Mouse (Mus musculus): ENCODE data around the gene Dpp6.

Dpp6 gene

GRCm38 (mm10) chr5:27348181-27349095 lies 531.4 kb downstream of the Dpp6 start:
- no peak for DNase-seq (ENCODE audit: extremely low read depth, low read depth, low spot score)

GRCm38 (mm10) chr5:27357630-27358029 lies 540.6 kb downstream of the Dpp6 start:
- no peak for DNase-seq (ENCODE audit: extremely low read depth, low read depth, low spot score)

DNA sequence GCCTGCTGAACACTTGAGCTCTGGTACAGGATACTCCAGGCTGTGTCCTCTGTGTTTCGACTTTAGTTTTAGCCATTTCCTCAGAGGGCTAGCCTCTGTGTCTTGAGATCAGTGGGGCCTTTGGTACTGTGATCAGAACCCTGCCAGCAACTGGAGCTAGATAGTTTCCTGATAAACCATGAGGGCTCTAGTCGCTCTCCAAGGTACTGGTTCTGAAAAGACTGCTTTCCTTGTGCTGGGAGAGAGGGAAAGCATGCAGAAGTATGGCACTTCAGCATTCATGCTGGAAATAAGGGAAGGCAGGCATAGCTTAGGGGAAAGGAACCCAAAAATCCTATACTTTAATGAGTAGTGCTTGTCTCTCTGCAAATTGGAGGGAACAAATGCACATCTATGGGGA lies 548.9 kb downstream of the Dpp6 start:
- no peak for DNase-seq (ENCODE audit: extremely low read depth, low read depth, low spot score)

- DNase-seq (ENCODE audit: extremely low read depth, low read depth, low spot score), result no peak
Measured at GRCm38 (mm10) chr5:27370814-27371213, 553.8 kb downstream of the Dpp6 start.

GRCm38 (mm10) chr5:27373931-27374330 lies 556.9 kb downstream of the Dpp6 start:
- no peak for DNase-seq (ENCODE audit: extremely low read depth, low read depth, low spot score)

DNA sequence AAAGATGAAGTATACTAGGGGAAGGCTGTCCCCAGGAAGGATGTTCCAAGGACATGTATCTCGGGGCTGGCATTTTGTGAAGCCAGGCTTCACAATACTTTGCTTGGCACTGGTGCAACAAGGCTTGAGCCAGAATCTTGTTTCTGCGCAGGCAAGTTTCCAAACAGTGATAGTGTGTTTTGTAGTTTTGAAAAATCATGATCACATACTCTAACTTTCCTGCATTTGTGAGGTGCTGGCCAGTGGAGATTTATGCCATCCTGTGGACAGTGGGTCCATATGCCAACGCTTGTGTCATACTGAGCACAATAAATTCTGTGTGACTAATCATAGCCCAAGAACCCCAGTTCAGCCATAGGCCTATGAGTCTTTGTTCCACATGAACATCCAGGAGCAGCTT lies 558.8 kb downstream of the Dpp6 start:
- no peak for DNase-seq (ENCODE audit: extremely low read depth, low read depth, low spot score)

DNA sequence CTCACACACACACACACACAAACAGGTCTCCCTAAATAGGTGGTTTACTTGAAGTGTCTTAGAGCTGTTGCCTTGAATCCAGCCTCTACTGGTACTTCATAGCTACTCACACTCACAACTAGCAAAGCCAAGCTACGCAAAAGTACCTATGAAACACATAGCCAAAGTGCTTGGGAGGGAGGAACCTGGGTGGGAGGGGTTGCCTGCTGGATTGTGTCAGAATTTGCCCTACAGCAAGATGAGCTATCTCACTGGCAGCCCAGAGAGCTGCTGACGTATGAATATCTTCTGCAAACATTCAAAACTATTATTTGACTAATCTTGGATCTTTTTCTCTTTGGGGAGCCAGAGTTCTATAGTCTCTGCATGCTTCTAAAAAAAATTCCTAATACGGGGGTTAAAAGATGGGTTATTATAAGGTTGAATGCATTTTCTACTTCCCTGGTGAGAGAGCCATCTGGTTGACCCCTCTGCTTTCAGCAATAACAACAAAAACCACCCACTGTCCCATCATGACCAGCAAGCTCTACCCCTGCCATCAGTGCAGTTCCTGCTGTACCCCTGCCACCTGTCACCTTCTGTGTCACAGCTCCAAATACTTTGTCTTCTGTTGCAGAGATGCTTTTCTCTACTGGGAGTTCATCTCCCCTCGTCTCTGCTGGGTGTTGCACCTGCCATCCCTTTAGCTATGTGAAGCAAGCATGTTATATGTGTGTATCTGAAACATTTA lies 563.8 kb downstream of the Dpp6 start:
- DNase-seq (ENCODE audit: extremely low read depth, low read depth, low spot score), result no peak

- no peak for DNase-seq (ENCODE audit: extremely low read depth, low read depth, low spot score)
Measured at GRCm38 (mm10) chr5:27398371-27398770, 581.4 kb downstream of the Dpp6 start.

- no peak for DNase-seq (ENCODE audit: extremely low read depth, low read depth, low spot score)
Measured at GRCm38 (mm10) chr5:27399111-27399510, 582.1 kb downstream of the Dpp6 start.

DNA sequence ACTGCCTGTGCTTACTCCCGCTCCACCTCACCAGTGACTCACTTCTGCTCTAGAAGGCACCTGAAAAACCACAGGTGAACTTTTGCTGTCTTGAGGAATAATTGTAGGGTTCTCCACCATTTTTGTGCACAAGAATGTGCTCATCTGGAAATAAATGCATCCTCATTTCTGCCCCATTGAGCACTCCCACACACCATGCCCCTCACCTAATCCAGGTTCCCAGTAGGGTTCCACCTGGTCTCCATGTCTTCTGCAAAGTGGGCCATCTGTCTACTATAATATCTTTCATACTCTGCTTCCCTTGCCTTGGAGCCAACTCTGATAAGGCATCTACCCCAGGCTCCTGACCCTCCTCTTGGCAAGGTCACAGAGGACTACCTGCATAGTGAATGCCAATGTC lies 585.6 kb downstream of the Dpp6 start:
- no peak for DNase-seq (ENCODE audit: extremely low read depth, low read depth, low spot score)

DNA sequence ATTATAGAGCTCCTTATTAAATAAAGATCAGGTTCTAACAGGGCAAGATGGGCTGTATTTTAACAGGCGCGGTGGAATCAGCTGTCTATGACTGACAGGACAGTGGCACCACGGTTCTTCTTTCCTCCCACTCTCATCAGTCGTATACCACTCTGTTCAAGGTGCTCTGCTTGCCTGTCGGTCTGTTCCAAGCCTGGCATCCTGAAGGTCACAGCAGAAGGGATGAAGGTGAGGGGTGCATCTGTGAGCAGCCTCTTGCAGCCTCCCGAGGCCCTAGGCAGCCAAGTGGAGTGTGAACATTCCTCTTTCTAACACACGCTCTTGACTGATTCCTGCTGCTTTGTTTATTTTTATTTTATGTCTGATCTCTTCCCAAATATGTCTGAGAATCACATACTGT lies 591.9 kb downstream of the Dpp6 start:
- no peak for DNase-seq (ENCODE audit: extremely low read depth, low read depth, low spot score)

- DNase-seq (ENCODE audit: extremely low read depth, low read depth, low spot score), result peak; percentile 28
Measured at GRCm38 (mm10) chr5:27413023-27413422, 596.0 kb downstream of the Dpp6 start.

DNA sequence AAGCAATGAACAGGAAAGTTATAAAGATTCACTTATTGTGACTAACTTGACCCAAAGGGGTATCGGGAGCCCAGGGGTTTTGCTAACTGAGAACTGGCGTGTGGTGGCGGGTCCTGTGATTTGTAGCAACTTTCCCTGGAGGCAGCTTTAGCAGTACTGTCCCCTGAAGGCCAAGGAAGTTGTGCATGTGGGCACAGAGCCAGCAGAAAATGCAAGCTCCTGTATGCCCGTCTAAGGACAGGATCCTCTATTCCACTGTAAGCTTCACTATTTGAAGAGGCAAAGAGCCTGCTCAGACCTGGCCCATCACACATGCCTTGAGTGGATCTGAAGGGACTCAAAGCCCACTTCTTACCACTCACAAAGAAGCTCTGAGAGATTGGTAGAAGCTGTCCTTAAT lies 598.5 kb downstream of the Dpp6 start:
- DNase-seq (ENCODE audit: extremely low read depth, low read depth, low spot score), result no peak

GRCm38 (mm10) chr5:27416571-27416970 lies 599.6 kb downstream of the Dpp6 start:
- DNase-seq (ENCODE audit: extremely low read depth, low read depth, low spot score), result no peak

DNA sequence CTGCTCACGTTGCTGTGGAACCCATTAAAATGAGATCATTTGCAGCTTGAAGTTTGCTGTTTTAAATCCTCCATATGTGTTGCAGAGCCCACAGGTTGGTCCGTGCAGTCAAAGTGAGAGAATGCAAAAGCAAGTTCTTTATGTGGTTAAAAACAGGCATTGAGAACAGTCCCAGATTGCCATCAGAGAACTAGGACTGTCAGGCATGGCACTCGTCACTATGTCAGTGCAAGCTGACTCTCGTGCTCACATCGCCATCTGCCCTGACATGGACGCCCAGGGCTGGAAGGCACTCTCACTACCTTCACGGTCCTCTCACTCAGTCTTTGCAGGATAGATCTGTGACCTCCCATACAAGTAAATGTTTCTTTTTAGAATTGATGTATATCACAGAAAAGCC lies 600.4 kb downstream of the Dpp6 start:
- DNase-seq (ENCODE audit: extremely low read depth, low read depth, low spot score), result no peak

DNA sequence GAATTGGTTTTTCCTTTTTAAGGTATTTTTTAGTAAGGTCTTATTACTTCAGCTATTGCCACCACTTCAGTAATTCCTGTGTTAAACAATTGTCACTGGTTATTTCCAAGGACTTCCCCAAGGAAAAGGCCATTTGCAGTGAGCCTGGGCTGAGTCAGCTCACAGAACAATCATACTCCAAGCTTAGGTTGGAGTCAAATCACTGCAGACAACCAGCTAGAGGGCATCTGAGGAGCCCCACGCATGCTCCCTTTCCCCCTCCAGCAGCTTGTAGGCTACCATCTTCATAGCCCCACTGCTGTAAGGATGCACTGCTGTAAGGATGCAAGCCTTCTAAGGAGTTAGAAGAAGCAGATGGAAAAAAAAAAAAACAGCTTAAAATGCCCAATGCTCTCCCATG lies 601.9 kb downstream of the Dpp6 start:
- no peak for DNase-seq (ENCODE audit: extremely low read depth, low read depth, low spot score)

GRCm38 (mm10) chr5:27421090-27421635 lies 604.2 kb downstream of the Dpp6 start:
- no peak for DNase-seq (ENCODE audit: extremely low read depth, low read depth, low spot score)

- DNase-seq (ENCODE audit: extremely low read depth, low read depth, low spot score), result no peak
Measured at GRCm38 (mm10) chr5:27423766-27424165, 606.8 kb downstream of the Dpp6 start.

DNA sequence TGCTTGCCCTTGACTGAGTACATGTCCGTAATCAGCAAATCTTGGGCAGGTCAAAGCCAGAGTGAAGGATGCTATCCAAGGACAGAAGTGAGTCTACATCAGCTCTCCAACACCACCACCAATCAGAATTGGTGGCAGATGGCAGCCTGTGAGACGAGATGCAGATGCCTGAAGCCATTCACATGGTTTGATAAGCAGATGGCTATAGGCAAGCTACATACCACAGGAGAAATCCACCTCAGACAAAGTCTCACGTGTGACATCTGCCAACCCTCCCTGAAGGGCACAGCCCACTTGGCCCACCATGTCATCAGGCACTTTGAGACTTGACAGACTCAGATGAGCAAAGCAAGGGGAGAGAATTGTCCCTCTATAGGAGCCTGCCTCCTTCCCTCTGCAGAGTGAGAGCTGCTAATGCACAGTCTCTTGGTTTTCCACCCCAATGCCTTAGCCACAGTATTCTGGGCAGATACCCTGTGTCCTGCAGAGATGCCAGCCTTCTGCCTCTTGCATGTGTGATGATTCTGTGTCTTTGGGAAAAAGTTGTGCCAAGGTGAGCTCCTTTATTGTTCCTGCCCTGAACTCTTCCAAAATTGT lies 607.6 kb downstream of the Dpp6 start:
- DNase-seq (ENCODE audit: extremely low read depth, low read depth, low spot score), result no peak

GRCm38 (mm10) chr5:27426200-27426599 lies 609.2 kb downstream of the Dpp6 start:
- no peak for DNase-seq (ENCODE audit: extremely low read depth, low read depth, low spot score)

DNA sequence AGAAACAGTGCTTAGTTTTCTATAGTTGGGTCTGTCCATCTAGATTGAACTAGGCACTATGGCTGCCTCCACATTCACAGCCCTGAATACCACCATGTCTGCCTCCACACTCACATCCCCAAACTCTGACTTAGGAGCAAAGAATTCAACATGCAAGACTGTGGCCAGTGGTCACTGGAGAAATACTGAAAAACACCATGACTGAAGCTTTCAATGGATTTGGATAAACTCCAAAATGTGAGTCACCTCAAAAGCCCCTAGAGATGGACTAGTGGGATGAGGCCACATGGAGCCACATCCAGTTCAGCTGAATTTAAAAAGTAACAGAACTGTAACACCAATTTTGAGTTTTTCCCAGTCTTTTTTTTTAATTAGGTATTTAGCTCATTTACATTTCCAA lies 616.6 kb downstream of the Dpp6 start:
- DNase-seq (ENCODE audit: extremely low read depth, low read depth, low spot score), result no peak

All from fat pad, adult 2 months (tissue).